Mouse (Mus musculus) kidney, adult 2 months (tissue): ENCODE data around the gene Klf14. TPM values are rescaled to one million over a fixed set of nuclear protein-coding genes. Genes with fewer than 3 reads are reported as not detected.

ENCODE experiments used
- DNase-seq: peaks from one replicate; pipeline ENCODE4 v3.0.0; 2021
- H3K27ac ChIP-seq: fragments of 200-500 bp; 2 replicates; pipeline ENCODE4 v1.5.1; 2012; ENCODE audit warnings: low read depth, low read length, control low read depth, inconsistent platforms; ENCODE audit not compliant: insufficient read depth
- H3K27me3 ChIP-seq: fragments of 200-500 bp; replicated peaks from 2 replicates; pipeline ENCODE4 v1.6.1; 2012; ENCODE audit warnings: mild to moderate bottlenecking, moderate library complexity, low read length, inconsistent platforms; ENCODE audit not compliant: control insufficient read depth, insufficient read depth
- H3K36me3 ChIP-seq: fragments of 200-500 bp; 2 replicates; pipeline ENCODE4 v1.6.1; 2012; ENCODE audit warnings: mild to moderate bottlenecking, moderate library complexity, low read length, inconsistent platforms; ENCODE audit not compliant: control insufficient read depth, insufficient read depth
- H3K4me1 ChIP-seq: fragments of 200-500 bp; 2 replicates; pipeline ENCODE4 v1.6.1; 2011; ENCODE audit warnings: low read length; ENCODE audit not compliant: control insufficient read depth, insufficient read depth
- H3K4me3 ChIP-seq: fragments of 200-500 bp; 2 replicates; pipeline ENCODE4 v1.5.1; 2011; ENCODE audit warnings: mild to moderate bottlenecking, low read depth, low read length, control low read depth; ENCODE audit not compliant: insufficient read depth
- CTCF ChIP-seq: fragments of 200-500 bp; conservative IDR thresholded peaks from 2 replicates; pipeline ENCODE4 v1.5.1; 2011; ENCODE audit warnings: low read depth, mild to moderate bottlenecking, control low read depth, low read length, moderate library complexity, mixed read lengths; ENCODE audit not compliant: insufficient read depth, insufficient read length
- POLR2A ChIP-seq: fragments of 200-500 bp; IDR thresholded peaks from one replicate; pipeline ENCODE4 v1.6.1; 2011; ENCODE audit warnings: low read depth, low read length, control low read depth
- WGBS: fragments of 180-500 bp; shearing (Covaris S2); methylation state at CpG from one replicate; pipeline ENCODE4 v1.1.7; 2018; 5-methylcytosine and 5-hydroxymethylcytosine counted together
- polyA plus RNA-seq: library from polyadenylated mRNA; depleted of rRNA; stranded (reverse); fragments of >200 nt; gene quantifications from 2 replicates; pipeline ENCODE4 v1.2.3, GENCODE M21; 2012; rRNA removed

Klf14 gene
- polyA plus RNA-seq, 1 experiment = not detected

GRCm38 (mm10) chr6:30915473-30915872 lies 43.4 kb downstream of the Klf14 start, which contains the start of gene Tsga13:
Gene Tsga13 (minus strand): TSS chr6:30915573.
- no peak for DNase-seq
- TF ChIP-seq POLR2A = no peak
- no peak for TF ChIP-seq CTCF

DNA sequence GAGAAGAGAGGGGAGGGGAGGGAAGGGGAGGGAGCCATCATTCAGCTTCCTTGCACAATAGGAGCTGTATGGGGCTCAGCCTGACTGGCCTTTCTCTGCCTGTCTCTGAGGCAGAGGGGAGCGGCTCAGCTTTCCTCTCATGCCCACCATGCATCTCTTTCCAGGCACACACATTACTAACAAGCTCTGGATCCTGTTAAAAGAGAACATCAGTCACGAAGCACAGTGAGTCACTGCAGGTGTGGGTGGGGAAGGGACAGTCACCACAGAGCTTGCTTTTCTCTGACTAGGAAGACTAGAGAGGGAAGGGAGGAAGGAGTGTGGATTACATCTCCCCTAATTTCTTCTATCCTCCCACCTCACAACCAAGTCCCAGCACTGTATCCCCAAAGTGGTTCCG lies 50.9 kb downstream of the Klf14 start:
- H3K4me3 ChIP-seq = no peak overlapping the region
- TF ChIP-seq CTCF = no peak
- no peak for DNase-seq
- 58% methylated on average over 3 of the region's 3 CpGs for WGBS
- H3K27ac ChIP-seq = no peak overlapping the region
- H3K27me3 ChIP-seq = no peaks in the 10 kb centered on the region
- H3K4me1 ChIP-seq = no peaks in the 10 kb centered on the region
- H3K36me3 ChIP-seq = no peaks in the 10 kb centered on the region

More at GRCm38 (mm10) chr6:30915473-30915872, 43.4 kb downstream of the Klf14 start, which contains the start of gene Tsga13:
- 93% methylated on average over 2 of the region's 2 CpGs for whole genome bisulfite sequencing
- no peak within 1 kb of the TSS for H3K27ac ChIP-seq
- no peaks in the 10 kb centered on the region for H3K36me3 ChIP-seq
- no peaks in the 10 kb centered on the region for H3K4me1 ChIP-seq
- no peak within 1 kb of the TSS for H3K4me3 ChIP-seq
- no peaks in the 10 kb centered on the region for H3K27me3 ChIP-seq

Other genes starting within 250 kb of the Klf14 start
- 8.4 and 16.5 TPM in 2 replicates for gene Mest, start 235.5 kb downstream of the Klf14 start, polyA plus RNA-seq
- 13.0 and 15.6 TPM in 2 replicates for gene Copg2, start 62.3 kb downstream of the Klf14 start, polyA plus RNA-seq
- gene Tsga13, start 43.5 kb downstream of the Klf14 start, polyA plus RNA-seq = not detected in 2 replicates